Mouse (Mus musculus): ENCODE measurements around the gene Vgll2. TPM values are rescaled to one million over a fixed set of nuclear protein-coding genes. Genes with fewer than 3 reads are reported as not detected.

Gene Vgll2
- polyA plus RNA-seq, 1 experiment from 2014 or later, result not detected

GRCm38 (mm10) chr10:52021231-52021630 lies 1.1 kb upstream of the Vgll2 start:
- Histone ChIP-seq H3K4me3 (ENCODE audit: low read depth, low read length) (no peak overlapping the region), H3K9me3 (ENCODE audit: low read length) (no peaks in the 10 kb centered on the region), H3K27me3 (ENCODE audit: insufficient read depth, low read length) (peaks cover 61% of the 10 kb centered on the region), H3K36me3 (replicated peaks; ENCODE audit: insufficient read depth, low read length) (no peaks in the 10 kb centered on the region), H3K9ac (replicated peaks) (no peak overlapping the region), H3K4me2 (ENCODE audit: low read depth, low read length) (no peak overlapping the region), H3K4me1 (ENCODE audit: insufficient read depth) (no peaks in the 10 kb centered on the region), H3K27ac (ENCODE audit: low read depth) (no peak overlapping the region)
- ATAC-seq, result no peak
- 3% methylated on average over 9 of the region's 9 CpGs for WGBS (ENCODE audit: insufficient replicate concordance)
- no peak for DNase-seq
- no peak for TF ChIP-seq CTCF (IDR thresholded peaks at IDR 0.05; ENCODE audit: low read depth)
- TF ChIP-seq EP300 (IDR thresholded peaks at IDR 0.05; ENCODE audit: low read depth), result no peak

DNA sequence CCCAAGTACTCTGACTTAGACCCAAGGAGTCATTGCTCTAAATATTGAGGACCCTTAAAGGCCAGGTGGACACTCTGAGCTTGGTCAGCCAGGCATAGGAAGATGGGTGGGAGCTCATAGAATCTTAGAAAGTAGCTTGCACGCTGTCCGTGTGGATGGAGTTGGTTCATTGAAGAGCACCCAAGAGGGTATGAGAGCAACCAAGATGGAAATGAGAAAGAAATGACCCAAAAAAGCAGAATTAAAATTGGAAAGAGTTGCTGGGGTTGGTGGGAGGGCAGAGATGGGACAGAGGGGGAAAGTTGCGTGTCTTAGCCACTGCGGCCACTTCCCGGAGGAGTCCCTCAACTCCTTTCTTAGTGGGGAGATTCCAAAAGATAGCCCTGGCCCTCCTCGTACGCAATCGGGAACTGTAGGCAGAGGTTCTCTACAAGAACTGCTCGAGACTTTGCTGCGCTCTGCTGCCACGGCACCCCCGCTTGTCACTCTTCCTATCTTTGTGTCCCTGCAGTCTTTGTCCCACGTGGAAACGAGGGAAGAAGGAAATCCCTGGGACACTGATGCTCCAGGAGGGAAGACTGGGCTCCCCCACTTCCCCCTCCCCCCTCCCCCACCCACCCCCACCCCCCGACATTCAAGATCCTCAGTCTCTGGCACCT lies 437 bp upstream of the Vgll2 start:
- no peaks in the 10 kb centered on the region for H3K36me3 ChIP-seq (replicated peaks; ENCODE audit: insufficient read depth, low read length)
- 2% methylated on average over 15 of the region's 15 CpGs for WGBS (ENCODE audit: insufficient replicate concordance)
- H3K9me3 ChIP-seq (ENCODE audit: low read length), result no peaks in the 10 kb centered on the region
- H3K9ac ChIP-seq (replicated peaks), result no peak overlapping the region
- peaks cover 65% of the 10 kb centered on the region for H3K27me3 ChIP-seq (ENCODE audit: insufficient read depth, low read length)
- no peak overlapping the region for H3K27ac ChIP-seq (ENCODE audit: low read depth)
- DNase-seq (no peak), ATAC-seq (no peak)
- H3K4me1 ChIP-seq (ENCODE audit: insufficient read depth), result no peaks in the 10 kb centered on the region
- peak overlapping the region; percentile 61; the same call in 1 of the 2 replicates for H3K4me2 ChIP-seq (ENCODE audit: low read depth, low read length)
- H3K4me3 ChIP-seq (ENCODE audit: low read depth, low read length), result peak overlapping the region; percentile 36; the same call in 1 of the 2 replicates
- TF ChIP-seq CTCF (IDR thresholded peaks at IDR 0.05; ENCODE audit: low read depth), result no peak
- TF ChIP-seq EP300 (IDR thresholded peaks at IDR 0.05; ENCODE audit: low read depth), result no peak

GRCm38 (mm10) chr10:52023213-52024052 lies 1.1 kb downstream of the Vgll2 start:
- no peak for ATAC-seq
- Histone ChIP-seq H3K4me3 (ENCODE audit: low read depth, low read length) (peak overlapping the region; percentile 36; the same call in 1 of the 2 replicates), H3K9me3 (ENCODE audit: low read length) (no peaks in the 10 kb centered on the region), H3K4me1 (ENCODE audit: insufficient read depth) (no peaks in the 10 kb centered on the region), H3K36me3 (replicated peaks; ENCODE audit: insufficient read depth, low read length) (no peaks in the 10 kb centered on the region), H3K27ac (ENCODE audit: low read depth) (no peak overlapping the region), H3K27me3 (ENCODE audit: insufficient read depth, low read length) (peaks cover 79% of the 10 kb centered on the region), H3K9ac (replicated peaks) (no peak overlapping the region), H3K4me2 (ENCODE audit: low read depth, low read length) (no peak overlapping the region; the same call in 1 of the 2 replicates)
- 3% methylated on average over 17 of the region's 17 CpGs for WGBS (ENCODE audit: insufficient replicate concordance)
- no peak for TF ChIP-seq EP300 (IDR thresholded peaks at IDR 0.05; ENCODE audit: low read depth)
- no peak for TF ChIP-seq CTCF (IDR thresholded peaks at IDR 0.05; ENCODE audit: low read depth)
- no peak for DNase-seq

- Histone ChIP-seq H3K9me3 (ENCODE audit: low read length) (no peaks in the 10 kb centered on the region), H3K27me3 (ENCODE audit: insufficient read depth, low read length) (peaks cover 84% of the 10 kb centered on the region), H3K4me2 (ENCODE audit: low read depth, low read length) (no peak overlapping the region), H3K27ac (ENCODE audit: low read depth) (no peak overlapping the region), H3K4me3 (ENCODE audit: low read depth, low read length) (no peak overlapping the region), H3K36me3 (replicated peaks; ENCODE audit: insufficient read depth, low read length) (no peaks in the 10 kb centered on the region), H3K4me1 (ENCODE audit: insufficient read depth) (no peaks in the 10 kb centered on the region), H3K9ac (replicated peaks) (no peak overlapping the region)
- no peak for DNase-seq
- WGBS (ENCODE audit: insufficient replicate concordance), result 14% methylated on average over 2 of the region's 2 CpGs
- ATAC-seq, result no peak
- TF ChIP-seq EP300 (IDR thresholded peaks at IDR 0.05; ENCODE audit: low read depth), result no peak
- no peak for TF ChIP-seq CTCF (IDR thresholded peaks at IDR 0.05; ENCODE audit: low read depth)
Observed at GRCm38 (mm10) chr10:52024053-52024410, 1.7 kb downstream of the Vgll2 start.

DNA sequence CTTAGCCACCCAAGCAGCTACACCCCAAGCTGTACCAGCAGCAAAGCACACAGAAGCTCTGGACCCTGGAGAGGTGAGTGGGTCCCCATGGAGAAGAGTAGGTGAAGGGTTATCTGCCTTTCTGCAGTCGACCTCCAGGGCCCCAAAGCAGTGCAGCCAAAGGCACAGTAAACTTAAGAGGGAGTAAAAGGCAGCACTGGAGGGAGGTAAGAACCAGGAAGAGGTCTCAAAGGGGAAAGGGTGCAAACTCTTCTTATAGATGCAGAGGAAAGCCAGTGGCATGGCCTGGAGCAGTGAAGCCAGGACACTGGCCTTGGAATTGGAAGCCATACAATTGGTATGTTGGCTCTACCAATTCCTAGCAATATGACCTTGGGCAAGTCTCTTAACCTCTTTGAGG lies 3.0 kb downstream of the Vgll2 start:
- no peak overlapping the region for H3K4me3 ChIP-seq (ENCODE audit: low read depth, low read length)
- H3K36me3 ChIP-seq (replicated peaks; ENCODE audit: insufficient read depth, low read length), result no peaks in the 10 kb centered on the region
- DNase-seq, result no peak
- no peak for ATAC-seq
- peaks cover 86% of the 10 kb centered on the region for H3K27me3 ChIP-seq (ENCODE audit: insufficient read depth, low read length)
- TF ChIP-seq EP300 (IDR thresholded peaks at IDR 0.05; ENCODE audit: low read depth), result no peak
- TF ChIP-seq CTCF (IDR thresholded peaks at IDR 0.05; ENCODE audit: low read depth), result no peak
- H3K4me1 ChIP-seq (ENCODE audit: insufficient read depth), result no peaks in the 10 kb centered on the region
- H3K27ac ChIP-seq (ENCODE audit: low read depth), result no peak overlapping the region
- no peak overlapping the region for H3K4me2 ChIP-seq (ENCODE audit: low read depth, low read length)
- H3K9ac ChIP-seq (replicated peaks), result no peak overlapping the region
- no peaks in the 10 kb centered on the region for H3K9me3 ChIP-seq (ENCODE audit: low read length)
- 4% methylated on average over 1 of the region's 1 CpGs for WGBS (ENCODE audit: insufficient replicate concordance)

- Histone ChIP-seq H3K9ac (replicated peaks) (no peak overlapping the region), H3K4me2 (ENCODE audit: low read depth, low read length) (no peak overlapping the region), H3K4me1 (ENCODE audit: insufficient read depth) (no peaks in the 10 kb centered on the region), H3K27ac (ENCODE audit: low read depth) (no peak overlapping the region), H3K36me3 (replicated peaks; ENCODE audit: insufficient read depth, low read length) (no peaks in the 10 kb centered on the region), H3K27me3 (ENCODE audit: insufficient read depth, low read length) (peaks cover 81% of the 10 kb centered on the region), H3K4me3 (ENCODE audit: low read depth, low read length) (no peak overlapping the region), H3K9me3 (ENCODE audit: low read length) (no peaks in the 10 kb centered on the region)
- TF ChIP-seq EP300 (IDR thresholded peaks at IDR 0.05; ENCODE audit: low read depth) (no peak), CTCF (IDR thresholded peaks at IDR 0.05; ENCODE audit: low read depth) (no peak)
- DNase-seq, result no peak
- 10% methylated on average over 7 of the region's 7 CpGs for WGBS (ENCODE audit: insufficient replicate concordance)
- no peak for ATAC-seq
Observed at GRCm38 (mm10) chr10:52025821-52026220, 3.5 kb downstream of the Vgll2 start.

Measured in liver, postnatal 0 days (tissue).